Mouse (Mus musculus) midbrain, embryonic 10.5 days (tissue): Measurements from ENCODE around the gene Cradd. TPM values are rescaled to one million over a fixed set of nuclear protein-coding genes. Genes with fewer than 3 reads are reported as not detected.

Experiments
- DNase-seq: peaks from one replicate; pipeline ENCODE4 v3.0.0-alpha.2; 2017; ENCODE audit warnings: low spot score
- H3K27ac ChIP-seq: fragments of 300-500 bp; sonication (generic); replicated peaks from 2 replicates; pipeline ENCODE4 v1.5.1; 2016; ENCODE audit warnings: mild to moderate bottlenecking
- H3K27me3 ChIP-seq: fragments of 300-500 bp; sonication (generic); 2 replicates; pipeline ENCODE4 v1.6.1; 2016; ENCODE audit warnings: low read depth, mild to moderate bottlenecking; ENCODE audit not compliant: poor library complexity, severe bottlenecking
- H3K36me3 ChIP-seq: fragments of 300-500 bp; sonication (generic); 2 replicates; pipeline ENCODE4 v1.6.1; 2016; ENCODE audit warnings: mild to moderate bottlenecking, moderate library complexity
- H3K4me1 ChIP-seq: fragments of 300-500 bp; sonication (generic); 2 replicates; pipeline ENCODE4 v1.6.1; 2016
- H3K4me3 ChIP-seq: fragments of 300-500 bp; sonication (generic); 2 replicates; pipeline ENCODE4 v1.5.1; 2016; ENCODE audit warnings: mild to moderate bottlenecking, moderate library complexity
- H3K9me3 ChIP-seq: fragments of 300-500 bp; sonication (generic); replicated peaks from 2 replicates; pipeline ENCODE4 v1.6.1; 2016; ENCODE audit warnings: mild to moderate bottlenecking
- WGBS: fragments of 180-500 bp; shearing (Covaris S2); methylation state at CpG from one replicate; pipeline ENCODE4 v1.1.7; 2016; 5-methylcytosine and 5-hydroxymethylcytosine counted together
- polyA plus RNA-seq: library from polyadenylated mRNA; unstranded; fragments of >200 nt; fragmentation: Nextera tagmentation; extraction: Ambion mirVana; gene quantifications from 2 replicates; pipeline ENCODE4 v1.2.1, GENCODE M21; 2016

Cradd gene
- polyA plus RNA-seq, 1 experiment from 2014 or later, result 14.4 TPM

DNA sequence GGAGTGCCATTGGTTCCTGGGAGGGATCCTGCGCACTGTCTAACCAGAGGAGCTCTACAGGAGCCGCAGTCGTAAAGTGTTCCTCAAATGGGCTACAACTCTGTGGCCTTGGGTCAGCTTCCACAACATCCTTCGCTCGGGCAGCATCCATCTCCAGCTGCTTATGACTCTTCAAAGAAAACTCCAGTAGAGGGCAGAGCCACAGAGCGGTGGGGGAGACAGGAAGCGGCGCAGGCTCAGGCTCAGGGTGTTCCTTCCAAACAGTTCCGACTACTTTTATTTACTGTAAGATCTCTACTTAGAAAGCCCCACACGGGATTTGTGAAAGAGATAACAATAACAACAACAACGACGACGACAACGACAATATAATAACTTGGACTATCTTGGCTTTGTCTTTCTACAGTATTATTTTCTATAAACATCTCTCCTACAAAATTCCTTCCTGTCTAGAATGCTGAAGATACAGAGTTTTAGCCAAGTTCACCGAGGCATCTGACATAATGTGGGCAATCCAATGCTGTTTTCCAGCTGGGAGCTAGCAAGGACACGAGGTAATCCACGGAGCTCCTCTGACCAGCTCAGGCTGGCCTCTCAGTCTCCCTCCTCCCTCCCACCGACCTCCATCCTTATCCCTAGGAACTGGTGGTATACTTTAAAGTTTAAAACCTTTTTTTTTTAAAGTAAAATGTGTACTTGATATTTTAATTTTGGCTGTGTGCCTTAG lies 105.8 kb downstream of the Cradd start:
- H3K27me3 ChIP-seq, result no peaks in the 10 kb centered on the region
- no peaks in the 10 kb centered on the region for H3K36me3 ChIP-seq
- no peaks in the 10 kb centered on the region for H3K4me1 ChIP-seq
- H3K4me3 ChIP-seq, result no peak overlapping the region
- no peak for DNase-seq
- 68% methylated on average over 18 of the region's 18 CpGs for WGBS
- no peaks in the 10 kb centered on the region for H3K9me3 ChIP-seq
- no peak overlapping the region for H3K27ac ChIP-seq

DNA sequence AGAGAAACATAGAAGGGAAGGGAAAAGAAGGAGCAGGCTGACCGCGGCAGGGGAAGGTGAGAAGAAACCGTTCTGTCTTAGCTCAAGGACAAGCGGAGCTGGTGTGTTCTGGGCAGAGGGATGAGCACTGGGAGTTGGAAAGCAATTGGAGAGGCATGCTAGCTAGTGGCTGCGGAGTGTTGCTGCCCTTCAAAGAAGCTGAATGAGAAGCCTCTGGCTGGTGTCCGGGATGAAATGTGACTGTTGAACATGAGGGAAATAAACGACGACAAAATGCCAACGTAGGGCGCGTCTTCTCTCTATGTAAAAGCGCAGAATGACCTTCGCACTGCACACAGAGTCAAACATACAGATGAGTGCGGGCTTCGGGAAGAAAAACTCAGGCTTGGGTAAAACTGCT lies 108.6 kb downstream of the Cradd start:
- no peaks in the 10 kb centered on the region for H3K9me3 ChIP-seq
- H3K4me3 ChIP-seq, result no peak overlapping the region
- WGBS, result 94% methylated on average over 15 of the region's 15 CpGs
- H3K27ac ChIP-seq, result no peak overlapping the region
- no peaks in the 10 kb centered on the region for H3K4me1 ChIP-seq
- DNase-seq, result no peak
- H3K27me3 ChIP-seq, result no peaks in the 10 kb centered on the region
- no peaks in the 10 kb centered on the region for H3K36me3 ChIP-seq

DNA sequence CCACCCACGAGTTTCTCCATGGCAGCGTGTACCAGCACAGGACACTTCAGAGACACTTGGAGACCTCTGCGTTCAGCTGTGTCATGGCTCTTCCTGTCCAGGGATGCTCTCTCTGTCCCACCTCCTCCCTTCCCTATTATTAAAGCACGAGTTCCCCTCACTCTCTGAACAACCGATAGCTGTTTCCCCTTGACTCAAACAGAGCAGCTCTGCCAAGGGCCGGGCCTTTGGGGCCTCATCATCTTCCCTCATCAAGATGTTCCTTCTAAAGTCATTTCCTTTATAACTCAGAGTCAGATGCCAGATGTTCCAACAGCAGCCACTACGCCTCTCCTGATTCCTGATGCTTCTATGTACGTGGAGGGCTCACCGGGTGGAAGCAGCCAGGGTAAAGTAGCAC lies 110.1 kb downstream of the Cradd start:
- Histone ChIP-seq H3K4me1 (no peaks in the 10 kb centered on the region), H3K4me3 (no peak overlapping the region), H3K27me3 (no peaks in the 10 kb centered on the region), H3K36me3 (no peaks in the 10 kb centered on the region), H3K9me3 (no peaks in the 10 kb centered on the region), H3K27ac (no peak overlapping the region)
- WGBS, result 88% methylated on average over 9 of the region's 9 CpGs
- no peak for DNase-seq

DNA sequence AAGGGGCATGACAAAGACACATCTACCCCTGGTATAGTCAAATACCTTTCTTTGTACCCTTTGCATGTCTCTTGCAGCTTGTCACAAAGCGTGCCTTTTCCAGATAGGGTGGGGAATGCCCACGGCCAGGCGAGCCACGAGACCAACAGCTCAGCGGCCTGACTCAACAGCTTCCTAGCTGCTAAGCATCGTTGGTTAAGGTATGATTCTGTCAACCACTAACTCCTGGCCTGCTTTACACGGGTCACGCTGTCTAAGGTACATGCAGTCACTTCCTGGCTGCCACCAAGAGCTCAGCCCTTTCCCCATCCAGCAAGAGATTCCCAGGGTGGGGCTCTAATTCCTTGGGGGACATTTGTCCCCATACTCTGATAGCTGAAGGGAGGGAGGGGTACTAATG lies 110.6 kb downstream of the Cradd start:
- Histone ChIP-seq H3K27me3 (no peaks in the 10 kb centered on the region), H3K27ac (0 out of 2 replicates have a peak overlapping the region, but pooled peaks have one; percentile 28), H3K4me3 (no peak overlapping the region), H3K36me3 (no peaks in the 10 kb centered on the region), H3K4me1 (no peaks in the 10 kb centered on the region), H3K9me3 (no peaks in the 10 kb centered on the region)
- DNase-seq, result no peak
- WGBS, result 95% methylated on average over 8 of the region's 8 CpGs

DNA sequence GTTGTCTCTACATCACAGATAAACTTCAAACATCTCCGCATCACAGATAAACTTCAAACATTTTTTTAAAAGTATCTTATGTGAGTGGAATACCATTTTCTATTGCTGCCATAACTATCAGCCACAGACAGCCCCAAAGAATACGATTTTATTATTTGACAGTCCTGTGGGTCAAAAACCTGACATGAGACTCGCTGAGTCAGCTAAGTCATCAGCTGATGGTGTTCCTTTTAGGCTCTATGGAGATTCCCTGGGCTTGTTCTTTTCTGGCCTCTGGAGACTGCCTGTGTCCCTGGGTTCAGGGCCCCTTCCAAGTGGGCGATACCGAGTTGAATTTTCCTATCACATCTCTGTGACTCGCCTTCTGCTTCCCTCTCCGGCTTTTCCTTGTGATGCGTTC lies 112.3 kb downstream of the Cradd start:
- Histone ChIP-seq H3K9me3 (no peaks in the 10 kb centered on the region), H3K27me3 (no peaks in the 10 kb centered on the region), H3K4me1 (no peaks in the 10 kb centered on the region), H3K4me3 (no peak overlapping the region), H3K27ac (no peak overlapping the region), H3K36me3 (no peaks in the 10 kb centered on the region)
- WGBS, result 88% methylated on average over 8 of the region's 8 CpGs
- no peak for DNase-seq

DNA sequence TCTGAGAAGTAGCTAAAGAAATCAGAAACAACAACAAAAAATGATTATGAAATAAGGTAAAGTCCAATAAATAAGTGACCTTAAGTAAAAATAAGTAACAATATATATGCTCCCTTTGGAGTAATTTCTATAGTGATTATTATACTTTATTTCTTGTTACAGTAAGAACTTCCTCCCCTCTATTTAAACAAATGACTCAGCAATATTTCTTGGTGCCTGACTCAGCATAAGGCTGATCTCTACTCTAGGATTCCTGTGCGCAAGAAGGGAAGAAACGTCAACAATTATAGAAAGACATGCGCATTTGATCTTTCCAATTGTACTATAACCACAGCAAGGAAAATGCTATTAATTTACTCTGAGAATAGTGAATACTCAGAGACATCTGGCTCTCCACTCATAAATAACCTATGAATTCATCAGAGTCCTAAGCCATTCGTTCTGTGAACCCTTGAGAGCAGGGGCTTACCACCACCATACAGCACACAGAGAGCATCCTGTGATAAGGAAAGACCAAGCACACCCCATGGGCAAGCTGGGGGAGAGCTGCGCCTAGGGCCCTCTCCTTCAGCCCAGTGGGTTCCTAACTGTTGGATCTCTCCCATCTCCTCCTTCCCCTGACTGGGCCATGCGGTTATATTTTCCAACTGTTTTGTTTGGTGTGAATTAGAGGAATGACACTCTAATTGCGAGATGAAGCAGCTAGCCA lies 113.1 kb downstream of the Cradd start:
- no peaks in the 10 kb centered on the region for H3K9me3 ChIP-seq
- no peaks in the 10 kb centered on the region for H3K4me1 ChIP-seq
- H3K4me3 ChIP-seq, result no peak overlapping the region
- H3K27ac ChIP-seq, result no peak overlapping the region
- H3K36me3 ChIP-seq, result no peaks in the 10 kb centered on the region
- 91% methylated on average over 7 of the region's 7 CpGs for WGBS
- H3K27me3 ChIP-seq, result no peaks in the 10 kb centered on the region
- DNase-seq, result no peak

DNA sequence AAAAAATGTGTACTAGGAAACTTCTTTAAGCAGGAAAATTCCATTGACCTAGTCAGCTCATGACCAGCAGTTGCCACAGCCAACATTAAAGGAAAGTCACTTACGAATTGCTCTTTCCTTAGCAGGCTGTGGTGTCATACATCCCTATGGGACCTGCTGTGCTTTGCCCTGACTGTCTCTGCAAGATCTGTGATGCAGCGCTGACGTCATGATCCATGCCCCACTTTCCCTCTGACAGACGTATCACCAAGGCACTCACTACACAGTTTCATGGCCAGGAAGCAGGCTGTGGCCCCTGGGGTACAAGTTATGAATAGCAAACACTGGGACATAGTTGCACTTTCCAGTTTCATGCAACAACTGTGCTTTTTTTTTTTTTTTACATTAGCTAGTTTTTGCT lies 113.8 kb downstream of the Cradd start:
- 79% methylated on average over 4 of the region's 4 CpGs for WGBS

DNA sequence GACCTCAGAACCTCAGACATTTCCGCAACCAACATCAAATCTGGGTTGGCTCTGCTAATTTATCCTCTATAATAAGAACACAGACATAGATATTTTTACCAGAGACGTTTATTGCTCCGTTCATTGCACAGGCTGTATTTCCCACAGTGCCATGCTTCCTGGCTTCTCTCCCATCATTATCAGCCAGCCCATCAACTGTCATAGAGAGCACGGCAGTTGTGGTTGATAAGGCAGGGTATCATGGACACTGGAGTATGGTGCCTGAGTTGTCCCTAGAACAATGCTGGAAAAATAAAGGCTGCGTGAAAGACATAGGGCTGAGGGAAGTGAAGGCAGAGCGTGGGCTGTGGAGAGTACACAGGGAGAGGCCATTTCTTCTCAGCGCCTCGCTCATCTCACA lies 116.5 kb downstream of the Cradd start:
- Histone ChIP-seq H3K9me3 (no peaks in the 10 kb centered on the region), H3K4me3 (no peak overlapping the region), H3K4me1 (no peaks in the 10 kb centered on the region), H3K27me3 (no peaks in the 10 kb centered on the region), H3K27ac (no peak overlapping the region), H3K36me3 (no peaks in the 10 kb centered on the region)
- WGBS, result 91% methylated on average over 8 of the region's 8 CpGs
- DNase-seq, result no peak

More for the DNA sequence above, 113.8 kb downstream of the Cradd start:
- no peaks in the 10 kb centered on the region for H3K9me3 ChIP-seq
- H3K27me3 ChIP-seq, result no peaks in the 10 kb centered on the region
- H3K4me1 ChIP-seq, result no peaks in the 10 kb centered on the region
- H3K27ac ChIP-seq, result no peak overlapping the region
- no peaks in the 10 kb centered on the region for H3K36me3 ChIP-seq
- H3K4me3 ChIP-seq, result no peak overlapping the region
- no peak for DNase-seq

DNA sequence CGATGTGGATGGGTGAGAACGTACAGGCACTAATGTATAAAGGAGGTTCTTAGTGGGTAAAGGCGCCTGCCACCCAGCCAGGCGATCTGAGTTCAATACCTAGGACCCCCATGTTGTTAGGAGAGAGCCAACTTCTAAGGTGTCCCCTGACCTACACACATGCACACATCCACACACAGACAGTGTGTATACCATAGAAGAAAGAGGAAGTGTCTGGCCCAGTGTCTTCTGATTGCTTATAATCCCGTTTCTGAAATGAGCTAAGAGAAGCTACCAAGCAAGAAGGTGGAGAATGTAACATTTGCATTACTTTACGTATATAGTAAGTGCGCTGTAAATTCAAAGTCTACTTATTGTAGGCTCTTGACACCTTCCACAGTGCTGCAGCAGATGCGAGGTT lies 122.4 kb downstream of the Cradd start:
- H3K36me3 ChIP-seq, result no peaks in the 10 kb centered on the region
- WGBS, result 86% methylated on average over 8 of the region's 8 CpGs
- H3K27ac ChIP-seq, result no peak overlapping the region
- H3K4me1 ChIP-seq, result peaks cover 14% of the 10 kb centered on the region
- no peak overlapping the region for H3K4me3 ChIP-seq
- no peak for DNase-seq
- H3K9me3 ChIP-seq, result no peaks in the 10 kb centered on the region
- H3K27me3 ChIP-seq, result no peaks in the 10 kb centered on the region

DNA sequence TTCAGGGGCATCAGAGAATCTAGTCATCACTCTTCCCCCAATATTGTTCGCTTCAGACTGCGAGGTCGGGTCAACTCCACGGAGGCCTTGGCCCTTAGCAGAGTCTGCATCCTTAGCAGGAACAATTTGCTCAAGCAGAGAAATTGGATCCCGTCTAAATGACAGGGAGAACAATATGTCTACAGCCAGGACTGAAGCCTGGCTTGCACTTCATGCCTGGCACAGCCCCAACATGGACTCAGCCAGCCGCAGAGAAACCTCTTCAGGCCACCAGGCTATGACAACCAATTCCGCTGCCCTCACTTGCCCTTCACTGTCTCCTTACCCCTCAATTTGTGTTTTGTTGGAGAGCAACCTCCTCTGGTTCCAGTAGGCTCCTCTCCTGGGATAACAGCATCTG lies 123.6 kb downstream of the Cradd start:
- no peak overlapping the region for H3K4me3 ChIP-seq
- H3K36me3 ChIP-seq, result no peaks in the 10 kb centered on the region
- WGBS, result 80% methylated on average over 7 of the region's 7 CpGs
- no peak overlapping the region for H3K27ac ChIP-seq
- peaks cover 14% of the 10 kb centered on the region for H3K4me1 ChIP-seq
- no peaks in the 10 kb centered on the region for H3K9me3 ChIP-seq
- no peaks in the 10 kb centered on the region for H3K27me3 ChIP-seq
- no peak for DNase-seq

DNA sequence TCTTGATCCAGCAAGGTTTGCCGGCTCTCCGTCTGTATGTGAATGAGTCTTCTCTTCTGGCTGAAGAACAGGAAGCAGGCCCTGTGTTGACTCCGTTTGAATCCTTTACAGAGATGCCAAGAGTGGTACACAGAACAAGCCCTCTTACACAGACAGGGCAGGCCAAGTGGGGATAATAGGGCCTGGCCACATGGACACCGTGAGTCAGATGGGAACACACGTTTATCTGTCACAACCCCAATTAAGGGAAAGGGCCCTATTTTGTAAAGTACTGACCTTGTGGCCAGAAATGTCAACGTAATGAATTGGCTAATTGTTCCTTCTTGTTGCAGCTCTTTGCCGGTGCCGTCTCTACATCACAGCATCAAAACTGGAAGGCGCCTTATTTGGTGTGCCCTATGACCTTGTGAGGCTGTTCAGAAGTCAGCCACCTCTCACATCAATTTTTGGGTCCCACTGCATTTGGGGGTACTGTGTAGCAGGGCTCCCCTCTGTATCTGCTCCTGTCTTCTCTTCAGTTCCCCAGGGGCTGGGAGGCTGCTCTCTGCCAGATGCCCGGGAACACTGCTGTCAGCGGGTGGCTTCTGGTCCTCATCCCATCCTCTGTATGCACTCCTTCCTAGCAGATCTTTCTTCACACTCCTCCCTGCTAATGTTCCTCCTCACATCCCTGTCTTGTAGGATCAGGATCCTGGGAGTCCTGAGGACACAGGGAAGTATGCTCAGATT lies 124.2 kb downstream of the Cradd start:
- Histone ChIP-seq H3K9me3 (no peaks in the 10 kb centered on the region), H3K4me1 (peaks cover 14% of the 10 kb centered on the region), H3K27me3 (no peaks in the 10 kb centered on the region), H3K36me3 (no peaks in the 10 kb centered on the region), H3K4me3 (no peak overlapping the region), H3K27ac (no peak overlapping the region)
- 74% methylated on average over 11 of the region's 11 CpGs for WGBS
- DNase-seq, result no peak

DNA sequence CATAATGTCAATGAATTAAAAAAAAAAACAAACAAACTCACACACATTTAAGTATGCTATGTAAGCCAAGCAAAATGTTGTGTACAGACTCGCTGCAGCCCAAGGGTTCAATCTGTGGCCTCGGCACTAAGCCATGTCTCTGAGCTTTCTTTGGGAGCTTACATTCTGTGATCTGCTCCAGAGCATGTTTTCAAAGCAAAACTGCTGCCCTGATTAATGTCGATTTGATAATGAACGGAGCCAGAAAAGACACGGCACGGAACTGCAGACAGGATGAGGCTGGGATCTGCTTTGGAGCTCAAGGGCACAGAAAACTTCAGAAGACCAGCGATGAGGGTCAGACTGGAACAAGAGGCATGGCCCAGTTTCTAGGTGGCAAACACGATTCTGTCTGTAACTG lies 126.6 kb downstream of the Cradd start:
- no peak overlapping the region for H3K27ac ChIP-seq
- no peak overlapping the region for H3K4me3 ChIP-seq
- H3K27me3 ChIP-seq, result no peaks in the 10 kb centered on the region
- peaks cover 23% of the 10 kb centered on the region for H3K4me1 ChIP-seq
- H3K9me3 ChIP-seq, result no peaks in the 10 kb centered on the region
- no peaks in the 10 kb centered on the region for H3K36me3 ChIP-seq
- 87% methylated on average over 8 of the region's 8 CpGs for WGBS
- DNase-seq, result no peak

DNA sequence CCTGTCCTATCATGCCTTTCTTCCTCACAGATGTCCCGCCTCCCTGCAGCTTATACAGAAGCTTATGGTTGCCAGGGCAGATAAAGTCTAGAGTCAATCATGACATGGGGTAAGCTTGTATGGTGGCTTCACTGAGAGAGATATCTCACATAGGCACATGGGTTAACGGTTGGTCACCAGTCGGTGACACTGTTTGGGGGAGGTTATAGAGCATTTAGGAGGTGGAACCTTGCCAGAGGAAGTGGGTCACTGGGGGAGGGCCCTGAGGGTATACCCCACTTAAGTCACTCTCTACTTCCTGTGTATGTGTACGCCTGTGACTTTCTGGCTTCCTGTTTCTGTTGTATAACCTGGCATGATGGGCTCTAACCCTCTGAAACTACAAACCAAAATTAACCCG lies 128.2 kb downstream of the Cradd start:
- 93% methylated on average over 5 of the region's 5 CpGs for WGBS
- H3K9me3 ChIP-seq, result no peaks in the 10 kb centered on the region
- H3K36me3 ChIP-seq, result no peaks in the 10 kb centered on the region
- no peak overlapping the region for H3K4me3 ChIP-seq
- H3K27ac ChIP-seq, result no peak overlapping the region
- H3K4me1 ChIP-seq, result peaks cover 23% of the 10 kb centered on the region
- H3K27me3 ChIP-seq, result no peaks in the 10 kb centered on the region
- DNase-seq, result no peak
